8 mouse cellular contexts compared by ENCODE assay signal in the genomic region with DNA sequence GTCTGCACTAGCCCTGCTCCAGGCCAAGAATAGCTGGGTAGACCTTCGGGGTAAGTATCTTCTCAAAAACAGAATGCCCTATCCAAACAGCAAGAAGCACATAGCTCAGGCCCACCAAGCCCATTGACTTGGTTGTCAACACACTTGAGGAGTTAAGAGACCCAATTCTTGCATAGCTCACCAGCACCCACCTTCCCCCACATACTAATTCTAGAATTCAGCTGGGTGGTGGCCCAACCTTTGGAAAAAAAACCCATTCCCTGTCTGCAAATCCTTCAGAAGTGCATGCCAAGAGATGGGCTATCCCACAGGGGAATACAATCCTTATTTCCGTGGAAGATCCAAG. TPM values are rescaled to one million over a fixed set of nuclear protein-coding genes. Genes with fewer than 3 reads are reported as not detected.
DNase-seq lines count a peak whose midpoint lies in the region; ATAC-seq and TF ChIP-seq lines count a peak whose summit lies in the region.

No protein-coding gene starts in this region.

- DNase-seq in kidney, postnatal 0 days (ENCODE audit: low spot score), result no peak
- DNase-seq in kidney, adult 18-20 months, result no peak
- peak; percentile 75 for DNase-seq in intestine, embryonic 14.5 days (ENCODE audit: low spot score)
- no peak for DNase-seq in midbrain, postnatal 0 days (ENCODE audit: low spot score)
- DNase-seq in thymus, postnatal 25 days, result no peak
- no peak for DNase-seq in T-cell, adult 2 months (ENCODE audit: low spot score)
- DNase-seq in cerebellum, adult 11-12 months, result no peak

- no peaks in the 10 kb centered on the region for H3K9me3 ChIP-seq in kidney, postnatal 0 days (replicated peaks; ENCODE audit: low read length)
- H3K9me3 ChIP-seq in embryonic facial prominence, embryonic 15.5 days (replicated peaks), result no peaks in the 10 kb centered on the region
- no peaks in the 10 kb centered on the region for H3K9me3 ChIP-seq in intestine, embryonic 14.5 days (ENCODE audit: control insufficient read depth, low read length)
- H3K9me3 ChIP-seq in midbrain, postnatal 0 days (ENCODE audit: low read length), result no peaks in the 10 kb centered on the region

- H3K27ac ChIP-seq in kidney, postnatal 0 days, result no peak overlapping the region
- H3K27ac ChIP-seq in embryonic facial prominence, embryonic 15.5 days (replicated peaks), result no peak overlapping the region
- no peak overlapping the region for H3K27ac ChIP-seq in intestine, embryonic 14.5 days (ENCODE audit: low read depth)
- H3K27ac ChIP-seq in midbrain, postnatal 0 days (ENCODE audit: low read depth, low read length), result no peak overlapping the region

- H3K27me3 ChIP-seq in kidney, postnatal 0 days (ENCODE audit: insufficient read depth, low read length), result peaks cover 5% of the 10 kb centered on the region; the same call in 1 of the 2 replicates
- H3K27me3 ChIP-seq in embryonic facial prominence, embryonic 15.5 days, result peaks cover 22% of the 10 kb centered on the region; the same call in 1 of the 2 replicates
- peaks cover 22% of the 10 kb centered on the region for H3K27me3 ChIP-seq in intestine, embryonic 14.5 days (replicated peaks; ENCODE audit: control insufficient read depth, insufficient read depth, low read length)
- no peaks in the 10 kb centered on the region for H3K27me3 ChIP-seq in midbrain, postnatal 0 days (ENCODE audit: insufficient read depth, low read length)

- peak overlapping the region; percentile 63; the same call in 1 of the 2 replicates for H3K9ac ChIP-seq in kidney, postnatal 0 days (ENCODE audit: low read depth, low read length)
- no peak overlapping the region for H3K9ac ChIP-seq in embryonic facial prominence, embryonic 15.5 days
- no peak overlapping the region for H3K9ac ChIP-seq in intestine, embryonic 14.5 days (ENCODE audit: low read length)
- no peak overlapping the region for H3K9ac ChIP-seq in midbrain, postnatal 0 days (replicated peaks; ENCODE audit: low read length, poor library complexity, severe bottlenecking)

- no peaks in the 10 kb centered on the region for H3K36me3 ChIP-seq in kidney, postnatal 0 days (ENCODE audit: insufficient read depth, low read length)
- H3K36me3 ChIP-seq in embryonic facial prominence, embryonic 15.5 days, result no peaks in the 10 kb centered on the region
- no peaks in the 10 kb centered on the region for H3K36me3 ChIP-seq in intestine, embryonic 14.5 days (ENCODE audit: control insufficient read depth, insufficient read depth, low read length)
- H3K36me3 ChIP-seq in midbrain, postnatal 0 days (ENCODE audit: insufficient read depth, low read length), result no peaks in the 10 kb centered on the region

- H3K4me1 ChIP-seq in kidney, postnatal 0 days (replicated peaks; ENCODE audit: insufficient read depth, low read length), result peaks cover 2% of the 10 kb centered on the region; the same call in 1 of the 2 replicates
- peaks cover 7% of the 10 kb centered on the region; the same call in 1 of the 2 replicates for H3K4me1 ChIP-seq in embryonic facial prominence, embryonic 15.5 days
- H3K4me1 ChIP-seq in intestine, embryonic 14.5 days (replicated peaks; ENCODE audit: control insufficient read depth, insufficient read depth, low read length), result no peaks in the 10 kb centered on the region
- H3K4me1 ChIP-seq in midbrain, postnatal 0 days (ENCODE audit: insufficient read depth, low read length), result no peaks in the 10 kb centered on the region

- H3K4me3 ChIP-seq in kidney, postnatal 0 days (replicated peaks; ENCODE audit: low read depth, low read length), result peak overlapping the region; percentile 60
- H3K4me3 ChIP-seq in embryonic facial prominence, embryonic 15.5 days (replicated peaks), result peak overlapping the region; percentile 56
- peak overlapping the region; percentile 68; the same call in 1 of the 2 replicates for H3K4me3 ChIP-seq in intestine, embryonic 14.5 days (ENCODE audit: low read depth, low read length)
- peak overlapping the region; percentile 80 for H3K4me3 ChIP-seq in midbrain, postnatal 0 days (ENCODE audit: low read depth, low read length)

- 53% methylated on average over 2 of the region's 2 CpGs for WGBS in kidney, postnatal 0 days
- 55% methylated on average over 2 of the region's 2 CpGs for WGBS in embryonic facial prominence, embryonic 15.5 days
- WGBS in intestine, embryonic 14.5 days, result 52% methylated on average over 2 of the region's 2 CpGs
- WGBS in midbrain, postnatal 0 days, result 46% methylated on average over 2 of the region's 2 CpGs

- no peak for ATAC-seq in kidney, postnatal 0 days (replicated peaks; ENCODE audit: low FRiP score, low read depth)
- no peak; the same call in 1 of the 2 replicates for ATAC-seq in embryonic facial prominence, embryonic 15.5 days (ENCODE audit: insufficient number of reproducible peaks, low FRiP score, low TSS enrichment, low read depth)
- no peak for ATAC-seq in intestine, embryonic 14.5 days (replicated peaks; ENCODE audit: low FRiP score, low TSS enrichment, low read depth)
- no peak for ATAC-seq in midbrain, postnatal 0 days (ENCODE audit: low FRiP score)

- no peak for TF ChIP-seq CTCF in kidney, postnatal 0 days (IDR thresholded peaks at IDR 0.05; ENCODE audit: low read depth)
- TF ChIP-seq CTCF in midbrain, postnatal 0 days (IDR thresholded peaks at IDR 0.05), result no peak

- peak overlapping the region; percentile 90 for H3K4me2 ChIP-seq in kidney, postnatal 0 days (ENCODE audit: low read length)
- H3K4me2 ChIP-seq in embryonic facial prominence, embryonic 15.5 days (replicated peaks), result peak overlapping the region; percentile 99
- peak overlapping the region; percentile 98 for H3K4me2 ChIP-seq in intestine, embryonic 14.5 days (ENCODE audit: low read length)
- peak overlapping the region; percentile 93 for H3K4me2 ChIP-seq in midbrain, postnatal 0 days (ENCODE audit: low read depth, low read length, poor library complexity, severe bottlenecking)

RNA-seq across cellular contexts. Expression of a gene that starts 26.7 kb away (rescaled TPM):
- polyA plus RNA-seq in kidney, postnatal 0 days (2015; fragmentation: Nextera tagmentation; extraction: Ambion mirVana), result 12.1 and 13.8 TPM in 2 replicates
- polyA plus RNA-seq in embryonic facial prominence, embryonic 15.5 days (2015; fragmentation: Nextera tagmentation; extraction: Ambion mirVana), result 3.1 and 3.7 TPM in 2 replicates
- polyA plus RNA-seq in intestine, embryonic 14.5 days (2014; fragmentation: Nextera tagmentation; extraction: Ambion mirVana), result 6.4 and 6.9 TPM in 2 replicates
- total RNA-seq in midbrain, postnatal 0 days (2014; rRNA removed), result 23.6 and 28.7 TPM in 2 replicates
- polyA plus RNA-seq in midbrain, postnatal 0 days (2015; fragmentation: Nextera tagmentation; extraction: Ambion mirVana), result 6.4 and 7.1 TPM in 2 replicates
